Comparison of ENCODE assay signal across 8 mouse cellular contexts in genomic region chr14:100284119-100284860, GRCm38 (mm10). TPM values are rescaled to one million over a fixed set of nuclear protein-coding genes. Genes with fewer than 3 reads are reported as not detected.
DNase-seq lines count a peak whose midpoint lies in the region; ATAC-seq and TF ChIP-seq lines count a peak whose summit lies in the region.

TSS of gene Klf12 (minus strand) at chr14:100284679.

- peak within 1 kb of the TSS; percentile 66 for H3K27ac ChIP-seq in CH12.LX (ENCODE audit: insufficient read depth, low read depth)
- peak within 1 kb of the TSS; percentile 94 for H3K27ac ChIP-seq in lung, embryonic 14.5 days (ENCODE audit: low read depth)
- peak within 1 kb of the TSS; percentile 94 for H3K27ac ChIP-seq in olfactory bulb, adult 2 months (ENCODE audit: insufficient read depth, low read depth, low read length)

- TF ChIP-seq CTCF in CH12.LX (conservative IDR thresholded peaks at IDR 0.05 in 1 of 2, IDR thresholded peaks at IDR 0.05 in 1 of 2; ENCODE audit: low read depth in 2 of 2, low read length in 2 of 2): no peak
- TF ChIP-seq CTCF in lung, embryonic 14.5 days (IDR thresholded peaks at IDR 0.05; ENCODE audit: low read depth): no peak
- no peak for TF ChIP-seq CTCF in olfactory bulb, adult 2 months (IDR thresholded peaks at IDR 0.05; ENCODE audit: insufficient read depth, low read depth, low read length)

- H3K36me3 ChIP-seq in CH12.LX (replicated peaks in 1 of 2; ENCODE audit: control insufficient read depth in 1 of 2, insufficient read depth in 1 of 2, low read length in 1 of 2): peaks cover 2% of the 10 kb centered on the region in 2 experiments
- H3K36me3 ChIP-seq in lung, embryonic 14.5 days (ENCODE audit: insufficient read depth): no peaks in the 10 kb centered on the region

- in situ Hi-C loops in CH12.LX (cut with MboI; ENCODE audit: low pct_ligation_motif_present, low pct_unique_long_range_greater_than_20kb, low sequenced_read_pairs): no loop called here

- peaks cover 4 to 31% of the 10 kb centered on the region in 2 experiments; a peak in 3 of 4 replicates for H3K4me1 ChIP-seq in CH12.LX (ENCODE audit: control insufficient read depth in 1 of 2, insufficient read depth in 2 of 2)
- H3K4me1 ChIP-seq in lung, embryonic 14.5 days (ENCODE audit: insufficient read depth): peaks cover 5% of the 10 kb centered on the region; the same call in 1 of the 2 replicates
- peaks cover 10% of the 10 kb centered on the region for H3K4me1 ChIP-seq in olfactory bulb, adult 2 months (ENCODE audit: control insufficient read depth, insufficient read depth, low read length)

- TF ChIP-seq RAD21 in CH12.LX (IDR thresholded peaks at IDR 0.05; ENCODE audit: low read depth, low read length): no peak

- peak within 1 kb of the TSS; percentile 59 to 83 (median 67) for H3K4me3 ChIP-seq in CH12.LX (replicated peaks in 1 of 3; ENCODE audit: low read depth in 2 of 3, low read length in 2 of 3, poor library complexity in 1 of 3)
- H3K4me3 ChIP-seq in lung, embryonic 14.5 days (ENCODE audit: low read depth, low read length): peak within 1 kb of the TSS; percentile 66
- peak within 1 kb of the TSS; percentile 95 for H3K4me3 ChIP-seq in olfactory bulb, adult 2 months (ENCODE audit: insufficient read depth, low read depth, low read length)

- peak; percentile 87 for DNase-seq in CH12.LX (ENCODE audit: extremely low read depth)
- peak; percentile 59 to 72 for DNase-seq in cerebellum, adult 18-20 months
- DNase-seq in layer of hippocampus, adult 9-10 months (ENCODE audit: low spot score): peak; percentile 67
- peak; percentile 93 for DNase-seq in lung, embryonic 14.5 days
- DNase-seq in thymus, adult 18-20 months: peak; percentile 18 to 32

- H3K9me3 ChIP-seq in CH12.LX (replicated peaks; ENCODE audit: low read length): peaks cover 3% of the 10 kb centered on the region
- no peaks in the 10 kb centered on the region for H3K9me3 ChIP-seq in lung, embryonic 14.5 days (ENCODE audit: low read depth, low read length)

- peak; percentile 39 for ATAC-seq in frontal cortex, adult (ENCODE audit: low TSS enrichment)
- peak; percentile 74 to 76 for ATAC-seq in hematopoietic stem cell, adult 5-6 weeks (replicated peaks in 1 of 2; ENCODE audit: insufficient read depth in 1 of 2, low FRiP score in 2 of 2, low TSS enrichment in 1 of 2, low read depth in 1 of 2, poor library complexity in 2 of 2, severe bottlenecking in 2 of 2)
- peak; percentile 87 for ATAC-seq in lung, embryonic 14.5 days (ENCODE audit: insufficient read depth)

- peak within 1 kb of the TSS; percentile 71 for H3K9ac ChIP-seq in CH12.LX (ENCODE audit: insufficient read depth, low read depth)
- H3K9ac ChIP-seq in lung, embryonic 14.5 days: peak within 1 kb of the TSS; percentile 68

- dilution Hi-C loops in CH12.LX (cut with MboI; ENCODE audit: extremely low pct_ligation_motif_present, extremely low pct_unique_long_range_greater_than_20kb, low sequenced_read_pairs): no loop called here

- H3K79me2 ChIP-seq in CH12.LX (replicated peaks; ENCODE audit: control insufficient read depth, extremely low read depth, insufficient read depth, poor library complexity, severe bottlenecking): peaks cover 8% of the 10 kb centered on the region

- peak; percentile 66 for TF ChIP-seq POLR2A in CH12.LX (IDR thresholded peaks at IDR 0.05; ENCODE audit: low read depth, low read length)
- TF ChIP-seq POLR2A in olfactory bulb, adult 2 months (IDR thresholded peaks at IDR 0.05; ENCODE audit: insufficient read depth, low read depth, low read length): peak; percentile 40; the same call in 1 of the 2 replicates

- peaks cover 8% of the 10 kb centered on the region for H3K27me3 ChIP-seq in CH12.LX (replicated peaks)
- no peaks in the 10 kb centered on the region for H3K27me3 ChIP-seq in lung, embryonic 14.5 days (ENCODE audit: insufficient read depth, low read length)

- WGBS in lung, embryonic 14.5 days: under 1% methylated on average over 36 of the region's 40 CpGs
- WGBS in olfactory bulb, adult 2 months: under 1% methylated on average over 39 of the region's 40 CpGs

- peak within 1 kb of the TSS; percentile 97 for H3K4me2 ChIP-seq in CH12.LX (ENCODE audit: insufficient read depth, low read depth, poor library complexity, severe bottlenecking)
- peak within 1 kb of the TSS; percentile 82 for H3K4me2 ChIP-seq in lung, embryonic 14.5 days

- no peak for TF ChIP-seq EP300 in CH12.LX (IDR thresholded peaks at IDR 0.05; ENCODE audit: low read length)

TF ChIP-seq in CH12.LX, 34 proteins besides CTCF, POLR2A, EP300 and RAD21:
- TF ChIP-seq MEF2A (IDR thresholded peaks at IDR 0.05; ENCODE audit: borderline replicate concordance, low read depth, low read length) (peak; percentile 67), BHLHE40 (IDR thresholded peaks at IDR 0.05; ENCODE audit: low read depth, low read length) (peak; percentile 89), SIN3A (IDR thresholded peaks at IDR 0.05; ENCODE audit: low read length) (peak; percentile 82; the same call in 1 of the 2 replicates), TBP (conservative IDR thresholded peaks at IDR 0.05; ENCODE audit: low read depth, low read length) (0 out of 2 replicates have a peak, but pooled peaks have one; percentile 28), TCF12 (IDR thresholded peaks at IDR 0.05; ENCODE audit: low read depth, low read length) (peak; percentile 81), IRF4 (IDR thresholded peaks at IDR 0.05; ENCODE audit: low read depth, low read length) (peak; percentile 47; the same call in 1 of the 2 replicates), ETS1 (conservative IDR thresholded peaks at IDR 0.05; ENCODE audit: low read depth, low read length) (peak; percentile 93), RCOR1 (conservative IDR thresholded peaks at IDR 0.05; ENCODE audit: low read depth, low read length) (0 out of 2 replicates have a peak, but pooled peaks have one; percentile 45), UBTF (IDR thresholded peaks at IDR 0.05; ENCODE audit: low read depth, low read length) (no peak), KAT2A (IDR thresholded peaks at IDR 0.05; ENCODE audit: insufficient replicate concordance, low read length) (no peak), ZMIZ1 (IDR thresholded peaks at IDR 0.05; ENCODE audit: low read depth, low read length) (peak; percentile 77), ZC3H11A (IDR thresholded peaks at IDR 0.05; ENCODE audit: low read depth, low read length) (no peak), USF2 (conservative IDR thresholded peaks at IDR 0.05; ENCODE audit: low read depth, low read length) (peak; percentile 64), ELF1 (IDR thresholded peaks at IDR 0.05; ENCODE audit: low read depth, low read length) (peak; percentile 66; the same call in 1 of the 2 replicates), MXI1 (IDR thresholded peaks at IDR 0.05; ENCODE audit: low read depth, low read length) (peak; percentile 61), MAZ (IDR thresholded peaks at IDR 0.05; ENCODE audit: low read depth, low read length) (peak; percentile 85), POLR2AphosphoS2 (IDR thresholded peaks at IDR 0.05; ENCODE audit: low read depth, low read length) (no peak), CHD1 (IDR thresholded peaks at IDR 0.05; ENCODE audit: low read depth, low read length) (no peak), USF1 (IDR thresholded peaks at IDR 0.05; ENCODE audit: low read depth, low read length) (peak; percentile 85), MAFK (IDR thresholded peaks at IDR 0.05; ENCODE audit: insufficient replicate concordance, low read length) (no peak), HCFC1 (IDR thresholded peaks at IDR 0.05; ENCODE audit: low read depth, low read length) (no peak; the same call in 1 of the 2 replicates), NRF1 (IDR thresholded peaks at IDR 0.05; ENCODE audit: low read depth, low read length) (peak; percentile 75), PAX5 (IDR thresholded peaks at IDR 0.05; ENCODE audit: low read length) (no peak), JUN (IDR thresholded peaks at IDR 0.05; ENCODE audit: insufficient read depth, low read depth, low read length) (no peak), CHD2 (IDR thresholded peaks at IDR 0.05; ENCODE audit: low read length) (peak; percentile 37; the same call in 1 of the 2 replicates), ZNF384 (IDR thresholded peaks at IDR 0.05; ENCODE audit: low read depth, low read length) (peak; percentile 63; the same call in 1 of the 2 replicates), MAX (IDR thresholded peaks at IDR 0.05; ENCODE audit: low read length) (peak; percentile 69; the same call in 1 of the 2 replicates), E2F4 (IDR thresholded peaks at IDR 0.05; ENCODE audit: insufficient replicate concordance, low read depth, low read length) (no peak), GABPA (IDR thresholded peaks at IDR 0.05; ENCODE audit: insufficient replicate concordance, low read depth, low read length) (no peak), NELFE (IDR thresholded peaks at IDR 0.05; ENCODE audit: low read depth, low read length) (0 out of 2 replicates have a peak, but pooled peaks have one; percentile 15), JUND (conservative IDR thresholded peaks at IDR 0.05; ENCODE audit: low read depth, low read length) (no peak), MYC (IDR thresholded peaks at IDR 0.05; ENCODE audit: low read depth, low read length) (no peak), SMC3 (IDR thresholded peaks at IDR 0.05; ENCODE audit: low read depth, low read length) (no peak), ZKSCAN1 (IDR thresholded peaks at IDR 0.05; ENCODE audit: borderline replicate concordance, low read depth, low read length) (no peak)

RNA-seq across cellular contexts. Expression of gene Klf12, which starts in this region (rescaled TPM):
- total RNA-seq in CH12.LX (2012; rRNA removed) (5.6 and 8.6 TPM in 2 replicates), CH12.LX (2014; rRNA removed) (3.3 TPM in 2 replicates)
- polyA plus RNA-seq in CH12.LX (2012; ENCODE audit: insufficient read length, low read depth): 7.6 and 9.7 TPM in 2 replicates
- 6.2 and 6.6 TPM in 2 replicates for total RNA-seq in hematopoietic stem cell, adult 5-6 weeks (2017)
- polyA plus RNA-seq in lung, embryonic 14.5 days (2014; fragmentation: Nextera tagmentation; extraction: Ambion mirVana): 12.7 and 15.4 TPM in 2 replicates
- polyA plus RNA-seq in olfactory bulb, adult 2 months (2012; ENCODE audit: insufficient read depth, insufficient read length, low replicate concordance, missing spikeins): not detected in 2 replicates

Comparison
In these comparisons a context has a peak if more than half of its experiments do, and no peak if none do; other contexts are left out.
1. Peak in every context shown above with its lines: DNase-seq, ATAC-seq, H3K4me3 ChIP-seq and H3K27ac ChIP-seq.
2. DNase-seq: peak in every context shown above with its lines; median percentile 93 in lung, embryonic 14.5 days; 87 in CH12.LX; 67 in layer of hippocampus, adult 9-10 months; 66 in cerebellum, adult 18-20 months; 25 in thymus, adult 18-20 months.